Mouse (Mus musculus): ENCODE results near the gene Coa6. TPM values are rescaled to one million over a fixed set of nuclear protein-coding genes. Genes with fewer than 3 reads are reported as not detected.
"Not testable (repeated sequence)": the region's sequence is repeated elsewhere in the genome, so short reads cannot be mapped to it uniquely, and the experiment has no call there.

Gene Coa6
- 34.9 and 36.3 TPM in 2 replicates for total RNA-seq (2015)
- total RNA-seq (2017) = 27.6 and 28.5 TPM in 2 replicates

- peak; percentile 92 for ATAC-seq (replicated peaks; ENCODE audit: poor library complexity)
Measured at GRCm38 (mm10) chr8:126422174-126422919, at the start of gene Coa6. Gene Coa6 (plus strand): TSS chr8:126422515.

GRCm38 (mm10) chr8:126379580-126379979, 42.7 kb upstream of the Coa6 start:
- ATAC-seq (replicated peaks; ENCODE audit: poor library complexity) = peak; percentile 72

- no peak for ATAC-seq (replicated peaks; ENCODE audit: poor library complexity)
Measured at GRCm38 (mm10) chr8:126380141-126380540, 42.2 kb upstream of the Coa6 start.

DNA sequence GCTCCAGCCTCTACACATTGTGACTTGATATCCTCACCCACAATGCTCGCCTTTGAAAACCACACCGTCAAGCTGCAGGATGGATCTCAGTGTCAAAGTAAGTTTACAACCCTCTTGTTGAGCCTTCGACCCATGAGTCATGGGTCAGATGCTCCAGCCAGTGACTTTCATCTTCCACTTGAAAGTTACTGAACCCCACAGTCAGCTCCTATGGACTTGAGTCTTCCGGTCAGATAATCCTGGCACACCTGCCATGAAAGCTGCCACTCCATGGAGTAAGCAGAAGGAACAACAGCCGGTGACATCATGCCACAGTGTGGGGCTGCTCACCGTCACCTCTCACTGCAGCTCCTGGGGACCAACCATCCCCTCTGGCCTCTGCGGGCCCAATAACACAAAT, 41.0 kb upstream of the Coa6 start:
- ATAC-seq (replicated peaks; ENCODE audit: poor library complexity) = no peak

DNA sequence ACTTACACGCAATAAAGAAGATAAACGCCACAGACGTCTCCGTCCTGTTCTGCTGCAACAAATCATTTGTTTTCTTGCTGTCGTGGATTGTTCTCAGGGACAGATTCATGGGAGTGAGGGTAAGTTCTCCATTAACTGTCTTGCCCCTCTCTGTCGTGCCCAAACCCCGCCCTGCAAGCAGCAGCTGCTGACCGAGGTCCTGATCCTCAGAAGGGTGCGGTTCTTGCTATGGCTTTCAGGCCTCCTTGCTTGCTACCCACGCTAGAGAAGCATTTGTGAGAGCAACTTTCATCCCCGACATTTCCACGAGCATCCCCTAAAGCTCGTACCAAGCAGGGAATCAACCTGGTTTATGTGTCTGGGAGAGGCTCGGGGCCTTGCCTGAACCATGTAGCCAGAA, 40.1 kb upstream of the Coa6 start:
- no peak for ATAC-seq (replicated peaks; ENCODE audit: poor library complexity)

GRCm38 (mm10) chr8:126382749-126383148, 39.6 kb upstream of the Coa6 start:
- peak; percentile 47; the same call in 1 of the 2 replicates for ATAC-seq (replicated peaks; ENCODE audit: poor library complexity)

DNA sequence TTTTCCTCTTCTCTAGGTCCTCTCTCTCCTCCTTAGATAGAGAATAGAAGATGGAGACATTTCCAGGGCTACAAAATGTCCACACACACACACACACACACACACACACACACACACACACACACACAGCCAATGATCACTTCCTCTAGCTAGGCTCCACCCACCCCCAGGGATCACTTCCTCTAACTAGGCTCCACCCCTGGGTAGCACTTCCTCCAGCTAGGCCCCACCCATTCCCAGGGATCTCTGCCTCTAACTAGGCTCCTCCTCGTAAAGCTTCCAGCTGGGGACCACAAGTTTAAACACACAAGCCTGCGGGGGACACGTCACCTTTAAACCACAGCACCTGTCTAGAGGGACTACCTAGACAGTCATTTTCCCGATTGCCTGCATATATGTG, 34.7 kb upstream of the Coa6 start:
- peak; percentile 85 for ATAC-seq (replicated peaks; ENCODE audit: poor library complexity)

GRCm38 (mm10) chr8:126391541-126391940, 30.8 kb upstream of the Coa6 start:
- ATAC-seq (replicated peaks; ENCODE audit: poor library complexity) = no peak

- ATAC-seq (replicated peaks; ENCODE audit: poor library complexity) = no peak
Measured at GRCm38 (mm10) chr8:126395386-126395785, 26.9 kb upstream of the Coa6 start.

DNA sequence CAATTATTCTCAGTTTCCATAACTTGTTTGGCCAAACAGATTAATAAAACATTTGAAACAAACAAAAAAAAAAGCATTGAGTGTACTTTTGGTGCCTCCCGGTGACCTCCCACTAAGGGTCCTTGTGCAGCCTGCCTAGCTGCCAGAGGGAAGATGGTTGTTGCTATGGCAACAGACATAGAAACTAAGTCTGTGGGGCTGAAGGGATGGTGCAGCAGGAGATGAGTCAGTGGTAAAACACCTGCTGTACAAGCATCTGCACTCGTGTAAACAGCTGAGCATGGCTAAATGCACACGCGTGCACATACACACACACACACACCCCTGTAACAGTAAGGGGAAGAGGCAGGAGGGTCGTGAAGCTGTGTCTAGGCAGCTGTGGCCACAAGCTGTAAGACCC, 26.4 kb upstream of the Coa6 start:
- no peak for ATAC-seq (replicated peaks; ENCODE audit: poor library complexity)

DNA sequence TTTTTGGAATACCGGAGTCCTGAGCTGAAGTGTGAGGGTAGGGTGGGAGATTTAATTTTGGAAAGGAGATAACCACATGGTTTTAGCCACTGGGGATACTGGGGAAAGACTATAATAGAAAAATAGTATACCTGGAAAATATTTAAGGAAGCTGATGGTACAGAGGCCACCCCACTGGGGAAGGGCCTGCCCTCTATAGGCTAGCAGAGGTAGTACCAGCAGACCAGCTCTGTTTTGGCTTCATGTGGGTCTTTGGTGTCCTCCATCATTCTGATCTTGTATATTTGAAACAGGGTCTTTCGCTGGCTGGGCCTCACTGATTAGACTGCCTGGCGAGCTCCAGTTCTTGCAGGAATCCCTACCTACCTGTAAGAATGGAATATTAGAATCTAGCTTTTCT, 24.0 kb upstream of the Coa6 start:
- ATAC-seq (replicated peaks; ENCODE audit: poor library complexity) = 0 out of 2 replicates have a peak, but pooled peaks have one; percentile 46

DNA sequence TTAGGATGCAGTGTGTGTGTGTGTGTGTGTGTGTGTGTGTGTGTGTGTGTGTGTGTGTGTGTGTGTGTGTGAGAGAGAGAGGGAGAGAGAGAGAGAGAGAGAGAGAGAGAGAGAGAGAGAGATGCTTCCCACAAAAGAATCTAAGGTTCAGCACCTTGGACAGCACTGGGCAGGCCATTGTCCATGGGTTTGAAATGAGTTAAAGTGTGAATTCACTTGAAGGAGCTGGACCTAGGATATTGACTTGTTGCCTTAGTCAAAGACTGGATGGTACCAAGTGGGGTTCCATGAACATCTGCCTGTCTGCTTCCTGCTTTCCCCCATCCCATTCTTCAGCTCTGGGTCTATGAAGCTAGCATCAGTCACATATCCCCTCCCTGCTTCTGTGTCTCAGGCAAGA, 17.8 kb upstream of the Coa6 start:
- not testable (repeated sequence) for ATAC-seq (replicated peaks; ENCODE audit: poor library complexity)

DNA sequence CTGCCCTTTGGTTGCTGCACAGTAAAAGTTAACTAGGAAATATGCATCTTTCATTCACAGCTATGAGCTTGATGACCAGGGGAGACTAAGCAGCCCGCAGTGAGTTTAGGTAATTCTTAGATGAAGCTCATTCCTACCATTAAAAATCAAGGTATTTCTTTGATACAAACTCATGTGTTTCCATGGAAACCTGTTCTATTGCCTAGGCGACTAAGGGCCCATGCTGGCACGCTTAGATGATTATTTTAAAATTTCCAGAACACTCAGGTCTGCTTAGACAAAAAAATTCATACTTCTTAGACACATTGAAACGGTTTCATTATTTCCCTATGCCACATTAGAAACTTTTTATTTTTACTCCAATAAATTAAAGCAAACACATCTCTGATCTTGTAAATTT, 17.3 kb upstream of the Coa6 start:
- ATAC-seq (replicated peaks; ENCODE audit: poor library complexity) = no peak

DNA sequence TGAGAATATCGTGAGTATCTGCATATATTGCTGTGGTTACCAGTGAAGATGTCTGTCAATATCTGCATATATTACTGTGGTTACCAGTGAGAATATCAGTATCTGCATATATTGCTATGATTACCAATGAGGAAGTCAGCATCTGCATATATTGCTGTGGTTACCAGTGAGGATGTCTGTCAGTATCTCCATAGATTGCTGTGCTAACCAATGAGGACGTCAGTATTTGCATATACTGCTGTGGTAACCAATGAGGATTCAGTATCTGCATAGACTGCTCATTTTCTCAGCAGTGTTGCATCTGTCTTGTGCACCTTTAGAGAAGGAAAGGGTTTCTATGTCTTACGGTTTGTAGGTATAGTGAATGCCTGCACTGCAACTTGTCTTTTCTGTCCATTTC, 1.5 kb upstream of the Coa6 start:
- peak; percentile 45 for ATAC-seq (replicated peaks; ENCODE audit: poor library complexity)

- ATAC-seq (replicated peaks; ENCODE audit: poor library complexity) = peak; percentile 24
Measured at GRCm38 (mm10) chr8:126422920-126423300, 595 bp downstream of the Coa6 start.

GRCm38 (mm10) chr8:126424163-126424562, 1.8 kb downstream of the Coa6 start:
- ATAC-seq (replicated peaks; ENCODE audit: poor library complexity) = no peak

- no peak for ATAC-seq (replicated peaks; ENCODE audit: poor library complexity)
Measured at GRCm38 (mm10) chr8:126424946-126425345, 2.6 kb downstream of the Coa6 start.

GRCm38 (mm10) chr8:126429635-126430034, 7.3 kb downstream of the Coa6 start:
- no peak for ATAC-seq (replicated peaks; ENCODE audit: poor library complexity)

GRCm38 (mm10) chr8:126433827-126434226, 11.5 kb downstream of the Coa6 start:
- peak; percentile 46; the same call in 1 of the 2 replicates for ATAC-seq (replicated peaks; ENCODE audit: poor library complexity)

DNA sequence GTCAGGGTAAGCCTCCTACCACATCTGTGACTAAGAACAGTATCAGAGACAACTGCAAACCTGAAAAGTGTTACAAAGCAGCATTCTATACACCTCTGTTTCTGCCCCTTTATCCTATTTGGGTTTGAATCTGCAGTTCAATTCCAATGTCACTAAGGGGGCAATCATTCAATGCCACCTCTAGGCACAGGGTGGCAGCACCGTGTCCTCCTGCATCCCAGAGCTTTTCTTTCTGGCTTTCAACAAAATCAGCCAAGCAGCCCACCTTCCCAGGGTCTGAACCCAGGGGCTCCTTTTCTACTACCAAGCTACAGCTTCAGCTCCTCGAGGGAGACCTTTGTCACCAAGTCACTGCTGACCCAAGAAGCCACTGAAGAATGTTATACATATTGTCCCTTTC, 16.6 kb downstream of the Coa6 start:
- ATAC-seq (replicated peaks; ENCODE audit: poor library complexity) = peak; percentile 37; the same call in 1 of the 2 replicates

DNA sequence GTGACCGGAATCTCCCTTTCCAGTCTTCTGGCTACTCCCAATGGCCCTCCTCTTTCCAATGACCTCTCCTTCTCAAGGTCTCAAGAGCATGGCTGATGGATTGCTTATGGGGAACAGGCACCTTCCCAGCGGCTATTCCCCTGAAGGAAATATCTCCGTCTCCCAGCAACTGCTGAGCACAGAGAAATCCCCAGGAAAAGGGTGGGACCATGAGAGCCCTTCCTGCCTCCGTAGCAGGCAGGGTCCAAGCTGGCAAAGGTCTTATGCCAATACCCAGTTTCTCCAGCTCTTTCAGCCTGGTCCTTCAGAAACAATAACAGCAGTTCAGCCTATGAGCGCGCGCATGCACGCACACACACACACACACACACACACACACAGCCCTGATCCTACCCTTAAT, 28.8 kb downstream of the Coa6 start:
- no peak for ATAC-seq (replicated peaks; ENCODE audit: poor library complexity)

DNA sequence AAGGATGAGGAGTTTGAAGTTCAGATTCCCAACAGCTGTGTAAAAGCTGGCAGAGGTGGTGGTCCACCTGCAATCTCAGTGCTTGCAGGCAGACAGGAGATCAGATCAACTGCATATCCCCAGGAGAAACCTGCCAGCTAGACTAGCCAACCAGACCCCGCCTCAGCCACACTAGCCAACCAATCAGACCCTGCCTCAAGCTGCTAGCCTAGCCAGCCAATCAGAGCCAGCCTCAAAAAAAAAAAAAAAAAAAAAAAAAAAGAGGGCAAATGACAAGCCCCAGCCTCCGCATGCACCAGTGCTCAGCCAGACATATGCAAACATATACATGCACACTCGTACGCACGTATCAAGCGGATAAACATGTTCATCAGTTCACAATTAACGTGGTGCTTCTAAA, 33.1 kb downstream of the Coa6 start:
- peak; percentile 69 for ATAC-seq (replicated peaks; ENCODE audit: poor library complexity)

DNA sequence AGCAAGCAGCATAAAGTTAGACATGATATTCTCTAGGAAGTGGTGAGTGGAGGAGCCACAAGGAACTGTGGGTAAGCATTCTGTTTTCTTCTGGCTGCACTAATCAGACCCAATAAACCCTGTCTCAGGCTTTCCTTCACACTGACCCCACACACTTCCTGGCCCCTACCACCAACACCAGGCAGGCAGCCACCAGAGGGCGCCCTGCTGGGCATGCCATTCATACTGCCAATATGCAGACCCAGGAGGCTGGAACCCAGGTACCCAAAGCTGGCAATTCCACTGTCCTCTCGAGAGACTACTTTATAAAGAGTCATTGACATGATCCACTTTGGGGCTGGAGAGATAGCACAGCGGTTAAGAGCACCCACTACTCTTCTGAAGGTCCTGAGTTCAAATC, 38.0 kb downstream of the Coa6 start:
- ATAC-seq (replicated peaks; ENCODE audit: poor library complexity) = peak; percentile 38
